Comparison of ENCODE assay signal across 15 mouse cellular contexts in genomic region chr2:28727786-28728404, GRCm38 (mm10). TPM values are rescaled to one million over a fixed set of nuclear protein-coding genes. Genes with fewer than 3 reads are reported as not detected.
A peak's percentile ranks its signal among the peaks of the same experiment; 100 is the strongest.
DNase-seq lines count a peak whose midpoint lies in the region; ATAC-seq and TF ChIP-seq lines count a peak whose summit lies in the region.
"Had no signal": no experiment of that assay in that cellular context is flagged by ENCODE, and none has a peak within 500 bp of the region (broad histone marks: within the 10 kb centered on the region; RNA-seq: fewer than 3 reads in every experiment).

No protein-coding gene starts in this region.

- no peak overlapping the region for H3K9ac ChIP-seq in hindbrain, postnatal 0 days (replicated peaks; ENCODE audit: low read length)
- H3K9ac ChIP-seq in midbrain, embryonic 16.5 days (ENCODE audit: low read depth, low read length) = peak overlapping the region; percentile 34; the same call in 1 of the 2 replicates
- H3K9ac ChIP-seq: embryonic facial prominence, embryonic 15.5 days had no signal

- no peaks in the 10 kb centered on the region for H3K9me3 ChIP-seq in heart, embryonic 10.5 days
- no peaks in the 10 kb centered on the region for H3K9me3 ChIP-seq in hindbrain, postnatal 0 days (ENCODE audit: low read length)
- H3K9me3 ChIP-seq in midbrain, embryonic 16.5 days (replicated peaks; ENCODE audit: control insufficient read depth, low read length, poor library complexity, severe bottlenecking) = no peaks in the 10 kb centered on the region
- H3K9me3 ChIP-seq: embryonic facial prominence, embryonic 15.5 days had no signal

- peaks cover 32% of the 10 kb centered on the region; the same call in 1 of the 2 replicates for H3K27me3 ChIP-seq in heart, embryonic 10.5 days (ENCODE audit: insufficient read depth, poor library complexity, severe bottlenecking)
- no peaks in the 10 kb centered on the region for H3K27me3 ChIP-seq in hindbrain, postnatal 0 days (ENCODE audit: insufficient read depth, low read length)
- no peaks in the 10 kb centered on the region for H3K27me3 ChIP-seq in midbrain, embryonic 16.5 days (ENCODE audit: control insufficient read depth, insufficient read depth, low read depth, low read length)
- H3K27me3 ChIP-seq: embryonic facial prominence, embryonic 15.5 days had no signal

- H3K27ac ChIP-seq in heart, embryonic 10.5 days = peak overlapping the region; percentile 52; the same call in 1 of the 2 replicates
- H3K27ac ChIP-seq in hindbrain, postnatal 0 days = no peak overlapping the region
- peak overlapping the region; percentile 60 for H3K27ac ChIP-seq in midbrain, embryonic 16.5 days (ENCODE audit: low read length)
- H3K27ac ChIP-seq: embryonic facial prominence, embryonic 15.5 days had no signal

- DNase-seq in heart, embryonic 10.5 days (ENCODE audit: low spot score) = no peak
- no peak for DNase-seq in heart, postnatal 36 days
- no peak for DNase-seq in hindbrain, postnatal 0 days (ENCODE audit: low spot score)
- peak; percentile 55 for DNase-seq in thymus, postnatal 4 days
- DNase-seq in heart, adult 18-20 months = no peak
- DNase-seq in testis, postnatal 10 days (ENCODE audit: low spot score) = no peak
- no peak for DNase-seq in frontal cortex, postnatal 10 days (ENCODE audit: low spot score in 2 of 2)
- DNase-seq: kidney, postnatal 36 days; left cerebral cortex, postnatal 4 days had no signal

- H3K4me2 ChIP-seq in hindbrain, postnatal 0 days (ENCODE audit: low read depth, low read length) = no peak overlapping the region
- H3K4me2 ChIP-seq in midbrain, embryonic 16.5 days (ENCODE audit: low read length) = no peak overlapping the region
- H3K4me2 ChIP-seq: embryonic facial prominence, embryonic 15.5 days had no signal

- 35% methylated on average over 16 of the region's 16 CpGs for WGBS in heart, embryonic 10.5 days
- 21% methylated on average over 16 of the region's 16 CpGs for WGBS in hindbrain, postnatal 0 days
- 13% methylated on average over 16 of the region's 16 CpGs for WGBS in midbrain, embryonic 16.5 days

- no peak for TF ChIP-seq CTCF in hindbrain, postnatal 0 days (IDR thresholded peaks at IDR 0.05; ENCODE audit: low read depth)

- intact Hi-C loops in heart, postnatal 36 days (cut with DNase I) = no loop called here

- H3K36me3 ChIP-seq in heart, embryonic 10.5 days = no peaks in the 10 kb centered on the region
- no peaks in the 10 kb centered on the region for H3K36me3 ChIP-seq in hindbrain, postnatal 0 days (ENCODE audit: insufficient read depth, low read length)
- no peaks in the 10 kb centered on the region for H3K36me3 ChIP-seq in midbrain, embryonic 16.5 days (ENCODE audit: control insufficient read depth, insufficient read depth, low read length)
- H3K36me3 ChIP-seq: embryonic facial prominence, embryonic 15.5 days had no signal

- ATAC-seq in hindbrain, postnatal 0 days = peak; percentile 49; the same call in 1 of the 2 replicates
- ATAC-seq in midbrain, embryonic 16.5 days = peak; percentile 77
- ATAC-seq: lung, postnatal 0 days had no signal

- H3K4me1 ChIP-seq in heart, embryonic 10.5 days = peaks cover 12% of the 10 kb centered on the region
- H3K4me1 ChIP-seq in hindbrain, postnatal 0 days (ENCODE audit: insufficient read depth, low read length) = 0 out of 2 replicates have a peak, but pooled peaks cover 5% of the 10 kb centered on the region
- peaks cover 11% of the 10 kb centered on the region for H3K4me1 ChIP-seq in midbrain, embryonic 16.5 days (ENCODE audit: control insufficient read depth, insufficient read depth, low read length)

- no peak overlapping the region for H3K4me3 ChIP-seq in heart, embryonic 10.5 days
- H3K4me3 ChIP-seq in hindbrain, postnatal 0 days (ENCODE audit: low read length) = no peak overlapping the region
- no peak overlapping the region for H3K4me3 ChIP-seq in midbrain, embryonic 16.5 days (ENCODE audit: low read depth, low read length)
- H3K4me3 ChIP-seq: embryonic facial prominence, embryonic 15.5 days had no signal

RNA-seq across cellular contexts. Expression of gene Ak8, which starts 27.9 kb away (rescaled TPM):
- 0.55 and 1.1 TPM in 2 replicates for polyA plus RNA-seq in heart, embryonic 10.5 days (2016; fragmentation: Nextera tagmentation; extraction: Ambion mirVana)
- total RNA-seq in heart, postnatal 36 days (2021) = not detected
- 0.58 and 1.6 TPM in 2 replicates for total RNA-seq in hindbrain, postnatal 0 days (2014; rRNA removed)
- 3.3 and 3.5 TPM in 2 replicates for polyA plus RNA-seq in hindbrain, postnatal 0 days (2015; fragmentation: Nextera tagmentation; extraction: Ambion mirVana)
- polyA plus RNA-seq in midbrain, embryonic 16.5 days (2015; fragmentation: Nextera tagmentation; extraction: Ambion mirVana) = 3.4 and 4.5 TPM in 2 replicates
- total RNA-seq in heart, adult 18-20 months (2021) = not detected
- total RNA-seq: gastrocnemius, adult 8-10 months had no signal

RNA-seq across cellular contexts. Expression of gene Spaca9, which starts 28.4 kb away (rescaled TPM):
- polyA plus RNA-seq in heart, embryonic 10.5 days (2016; fragmentation: Nextera tagmentation; extraction: Ambion mirVana) = 3.2 and 4.7 TPM in 2 replicates
- total RNA-seq in heart, postnatal 36 days (2021) = not detected
- 0.89 TPM in 1 of 2 replicates, not detected in the other for total RNA-seq in hindbrain, postnatal 0 days (2014; rRNA removed)
- 2.9 and 3.7 TPM in 2 replicates for polyA plus RNA-seq in hindbrain, postnatal 0 days (2015; fragmentation: Nextera tagmentation; extraction: Ambion mirVana)
- 1.8 and 2.8 TPM in 2 replicates for polyA plus RNA-seq in midbrain, embryonic 16.5 days (2015; fragmentation: Nextera tagmentation; extraction: Ambion mirVana)
- not detected for total RNA-seq in heart, adult 18-20 months (2021)
- total RNA-seq: gastrocnemius, adult 8-10 months; left cerebral cortex, postnatal 4 days; neutrophil, adult 5-6 weeks had no signal
- polyA plus RNA-seq: small intestine, adult 2 months had no signal
